Mouse (Mus musculus): ENCODE measurements around the gene Aass. TPM values are rescaled to one million over a fixed set of nuclear protein-coding genes. Genes with fewer than 3 reads are reported as not detected.

Aass gene
- total and polyA plus RNA-seq, 3 experiments: 0.66 to 6.5 (median 0.91) TPM

- DNase-seq: no peak
These were observed 77.1 kb downstream of the Aass start for GRCm38 (mm10) chr6:23055734-23056133.

- DNase-seq: no peak
These were observed 84.0 kb downstream of the Aass start for GRCm38 (mm10) chr6:23048836-23049235.

GRCm38 (mm10) chr6:23028251-23028650, 104.5 kb downstream of the Aass start:
- DNase-seq: no peak

Other genes with a start within 250 kb of the Aass start
- gene Fezf1, start 115.4 kb upstream of the Aass start, total RNA-seq (2021): not detected
- not detected in 2 replicates for gene Fezf1, start 115.4 kb upstream of the Aass start, polyA plus RNA-seq (2012; rRNA removed)